Mouse (Mus musculus) CH12.LX (cell line): ENCODE measurements around the gene Aplp2. TPM values are rescaled to one million over a fixed set of nuclear protein-coding genes. Genes with fewer than 3 reads are reported as not detected.

Experiments
- DNase-seq: peaks from one replicate; pipeline ENCODE4 v3.0.0-alpha.2; 2013; ENCODE audit errors: extremely low read depth
- H3K27ac ChIP-seq: 2 replicates; pipeline ENCODE4 v1.5.1; 2012; ENCODE audit warnings: low read depth, mild to moderate bottlenecking, control low read depth, moderate library complexity; ENCODE audit not compliant: insufficient read depth
- H3K27me3 ChIP-seq: replicated peaks from 2 replicates; pipeline ENCODE3; 2012; ENCODE audit warnings: inconsistent platforms
- H3K36me3 ChIP-seq, 2 experiments: replicated peaks in 1 of 2; 2 replicates each; pipeline versions ENCODE3 to v1.6.1; 2012; ENCODE audit warnings: inconsistent platforms in 1 of 2, low read length in 1 of 2, mild to moderate bottlenecking in 1 of 2, mixed read lengths in 1 of 2, moderate library complexity in 1 of 2; ENCODE audit not compliant: control insufficient read depth in 1 of 2, insufficient read depth in 1 of 2
- H3K4me1 ChIP-seq, 2 experiments: 2 replicates each; pipeline ENCODE4 v1.6.1; 2012; ENCODE audit warnings: inconsistent platforms in 1 of 2, moderate library complexity in 1 of 2; ENCODE audit not compliant: insufficient read depth in 2 of 2, control insufficient read depth in 1 of 2
- H3K4me2 ChIP-seq: 2 replicates; pipeline ENCODE4 v1.6.1; 2012; ENCODE audit warnings: low read depth, mild to moderate bottlenecking, control low read depth; ENCODE audit not compliant: poor library complexity, insufficient read depth, severe bottlenecking
- H3K4me3 ChIP-seq, 3 experiments: fragments of 150-350 bp in 1 of 3; sonication (generic) in 1 of 3; replicated peaks in 1 of 3; 2 replicates each; pipeline versions ENCODE3 to v1.5.1; 2011 to 2012; ENCODE audit warnings: low read depth in 2 of 3, low read length in 2 of 3, mild to moderate bottlenecking in 2 of 3, moderate library complexity in 2 of 3, control low read depth in 1 of 3, improper control_type of control experiment in 1 of 3, inconsistent platforms in 1 of 3, mixed read lengths in 1 of 3; ENCODE audit not compliant: poor library complexity in 1 of 3
- H3K79me2 ChIP-seq: replicated peaks from 2 replicates; pipeline ENCODE4 v1.6.1; 2012; ENCODE audit warnings: mild to moderate bottlenecking, moderate library complexity; ENCODE audit not compliant: control insufficient read depth, poor library complexity, insufficient read depth, severe bottlenecking; ENCODE audit errors: extremely low read depth
- H3K9ac ChIP-seq: 2 replicates; pipeline ENCODE4 v1.6.1; 2012; ENCODE audit warnings: low read depth, mild to moderate bottlenecking, control low read depth, moderate library complexity; ENCODE audit not compliant: insufficient read depth
- H3K9me3 ChIP-seq: replicated peaks from 2 replicates; pipeline ENCODE3; 2012; ENCODE audit warnings: low read length, inconsistent platforms, mixed read lengths
- CHD1 ChIP-seq: IDR thresholded peaks from 2 replicates; pipeline ENCODE4 v1.6.1; 2012; ENCODE audit warnings: low read depth, low read length, improper control_type of control experiment, inconsistent platforms
- CHD2 ChIP-seq: IDR thresholded peaks from 2 replicates; pipeline ENCODE4 v1.6.1; 2011; ENCODE audit warnings: low read length, improper control_type of control experiment
- CTCF ChIP-seq, 2 experiments: IDR thresholded peaks in 1 of 2; conservative IDR thresholded peaks in 1 of 2; 2 replicates each; pipeline ENCODE4 v1.5.1; 2011 to 2012; ENCODE audit warnings: low read depth in 2 of 2, low read length in 2 of 2, improper control_type of control experiment in 1 of 2, inconsistent platforms in 1 of 2, mild to moderate bottlenecking in 1 of 2, moderate library complexity in 1 of 2
- ELF1 ChIP-seq: IDR thresholded peaks from 2 replicates; pipeline ENCODE4 v1.6.1; 2014; ENCODE audit warnings: low read depth, mild to moderate bottlenecking, inconsistent platforms, low read length, improper control_type of control experiment
- EP300 ChIP-seq: IDR thresholded peaks from 2 replicates; pipeline ENCODE4 v1.6.1; 2011; ENCODE audit warnings: low read length, improper control_type of control experiment
- ETS1 ChIP-seq: conservative IDR thresholded peaks from 2 replicates; pipeline ENCODE4 v1.6.1; 2012; ENCODE audit warnings: low read depth, mild to moderate bottlenecking, inconsistent platforms, low read length, improper control_type of control experiment, moderate library complexity
- GABPA ChIP-seq: IDR thresholded peaks from 2 replicates; pipeline ENCODE4 v1.6.1; 2012; ENCODE audit warnings: low read depth, low read length, improper control_type of control experiment, inconsistent platforms; ENCODE audit not compliant: insufficient replicate concordance
- MAFK ChIP-seq: IDR thresholded peaks from 2 replicates; pipeline ENCODE4 v1.6.1; 2011; ENCODE audit warnings: low read length, improper control_type of control experiment; ENCODE audit not compliant: insufficient replicate concordance
- MAZ ChIP-seq: IDR thresholded peaks from 2 replicates; pipeline ENCODE4 v1.6.1; 2012; ENCODE audit warnings: low read depth, mild to moderate bottlenecking, inconsistent platforms, low read length, improper control_type of control experiment, moderate library complexity
- MEF2A ChIP-seq: IDR thresholded peaks from 2 replicates; pipeline ENCODE4 v1.6.1; 2014; ENCODE audit warnings: low read depth, mild to moderate bottlenecking, inconsistent platforms, low read length, improper control_type of control experiment, borderline replicate concordance
- MXI1 ChIP-seq: IDR thresholded peaks from 2 replicates; pipeline ENCODE4 v1.6.1; 2011; ENCODE audit warnings: mild to moderate bottlenecking, low read depth, low read length, improper control_type of control experiment
- MYC ChIP-seq: IDR thresholded peaks from 2 replicates; pipeline ENCODE4 v1.6.1; 2011; ENCODE audit warnings: low read depth, mild to moderate bottlenecking, improper control_type of control experiment, low read length
- NRF1 ChIP-seq: IDR thresholded peaks from 2 replicates; pipeline ENCODE4 v1.6.1; 2014; ENCODE audit warnings: low read depth, mild to moderate bottlenecking, inconsistent platforms, low read length, improper control_type of control experiment, moderate library complexity
- POLR2A ChIP-seq: IDR thresholded peaks from 2 replicates; pipeline ENCODE4 v1.6.1; 2011; ENCODE audit warnings: low read depth, mild to moderate bottlenecking, improper control_type of control experiment, low read length
- POLR2AphosphoS2 ChIP-seq: IDR thresholded peaks from 2 replicates; pipeline ENCODE4 v1.6.1; 2011; ENCODE audit warnings: low read depth, low read length, improper control_type of control experiment
- SMC3 ChIP-seq: IDR thresholded peaks from 2 replicates; pipeline ENCODE4 v1.6.1; 2011; ENCODE audit warnings: low read depth, low read length, improper control_type of control experiment
- TBP ChIP-seq: conservative IDR thresholded peaks from 2 replicates; pipeline ENCODE4 v1.6.1; 2011; ENCODE audit warnings: low read depth, low read length, improper control_type of control experiment
- TCF12 ChIP-seq: IDR thresholded peaks from 2 replicates; pipeline ENCODE4 v1.6.1; 2014; ENCODE audit warnings: low read depth, mild to moderate bottlenecking, inconsistent platforms, low read length, improper control_type of control experiment
- UBTF ChIP-seq: IDR thresholded peaks from 2 replicates; pipeline ENCODE4 v1.6.1; 2012; ENCODE audit warnings: low read depth, mild to moderate bottlenecking, inconsistent platforms, low read length, improper control_type of control experiment, moderate library complexity
- ZC3H11A ChIP-seq: IDR thresholded peaks from 2 replicates; pipeline ENCODE4 v1.6.1; 2012; ENCODE audit warnings: low read depth, mild to moderate bottlenecking, inconsistent platforms, low read length, improper control_type of control experiment
- ZKSCAN1 ChIP-seq: IDR thresholded peaks from 2 replicates; pipeline ENCODE4 v1.6.1; 2012; ENCODE audit warnings: low read depth, inconsistent platforms, low read length, improper control_type of control experiment, borderline replicate concordance
- ZMIZ1 ChIP-seq: IDR thresholded peaks from 2 replicates; pipeline ENCODE4 v1.6.1; 2012; ENCODE audit warnings: low read depth, mild to moderate bottlenecking, inconsistent platforms, low read length, improper control_type of control experiment
- ZNF384 ChIP-seq: IDR thresholded peaks from 2 replicates; pipeline ENCODE4 v1.6.1; 2012; ENCODE audit warnings: low read depth, low read length, improper control_type of control experiment, inconsistent platforms
- dilution Hi-C: fragments of 300-500 bp; cut with MboI; formaldehyde crosslinking; loops from 2 replicates; pipeline ENCODE4 v1.14.3; 2020; ENCODE audit warnings: low sequenced_read_pairs; ENCODE audit not compliant: extremely low pct_unique_long_range_greater_than_20kb, extremely low pct_ligation_motif_present
- in situ Hi-C: fragments of 300-500 bp; cut with MboI; formaldehyde crosslinking; loops from 3 replicates; pipeline ENCODE4 v1.14.3; 2019; ENCODE audit warnings: low sequenced_read_pairs, low pct_ligation_motif_present, low pct_unique_long_range_greater_than_20kb, mixed read lengths
- polyA plus RNA-seq: library from polyadenylated mRNA; unstranded; fragments of >175 nt; gene quantifications from 2 replicates; pipeline ENCODE4 v1.2.1, GENCODE M21; 2012; ENCODE audit warnings: low read depth; ENCODE audit not compliant: insufficient read length
- total RNA-seq, 2 experiments: library from RNA; depleted of rRNA; stranded (reverse); fragments of 300-350 nt in 1 of 2; fragments of >200 nt in 1 of 2; gene quantifications; 2 replicates each; pipeline ENCODE4 v1.2.3; 2012 to 2014

The Aplp2 gene
- total and polyA plus RNA-seq, 3 experiments, result 30.4 to 52.7 (median 44.3) TPM

DNA sequence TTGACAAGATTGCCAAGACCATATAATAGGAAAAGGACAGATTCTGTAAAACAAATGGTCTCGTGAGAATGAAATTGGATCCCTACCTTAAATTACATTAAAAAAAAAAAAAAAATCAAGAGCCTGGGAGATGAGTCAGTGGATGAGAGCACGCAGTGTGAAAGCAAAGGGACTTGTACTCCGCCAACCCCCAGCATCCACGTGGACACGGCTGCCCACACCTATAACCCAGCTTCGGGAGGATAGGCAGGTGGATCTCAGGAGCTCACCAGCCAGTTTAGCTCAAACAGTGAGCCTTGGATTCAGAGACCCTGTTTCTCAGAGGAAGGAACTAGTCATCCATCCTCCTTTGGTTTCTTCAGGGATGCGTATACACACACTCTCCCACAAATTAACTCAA, 13.8 kb downstream of the Aplp2 start:
- peaks cover 0 to 12% of the 10 kb centered on the region in 2 experiments; a peak in 1 of 4 replicates for H3K4me1 ChIP-seq
- TF ChIP-seq TCF12, result no peak
- no peak for TF ChIP-seq MXI1
- TF ChIP-seq POLR2AphosphoS2, result no peak
- TF ChIP-seq NRF1, result no peak
- TF ChIP-seq EP300, result no peak
- TF ChIP-seq POLR2A, result no peak
- no peak for TF ChIP-seq MAZ

DNA sequence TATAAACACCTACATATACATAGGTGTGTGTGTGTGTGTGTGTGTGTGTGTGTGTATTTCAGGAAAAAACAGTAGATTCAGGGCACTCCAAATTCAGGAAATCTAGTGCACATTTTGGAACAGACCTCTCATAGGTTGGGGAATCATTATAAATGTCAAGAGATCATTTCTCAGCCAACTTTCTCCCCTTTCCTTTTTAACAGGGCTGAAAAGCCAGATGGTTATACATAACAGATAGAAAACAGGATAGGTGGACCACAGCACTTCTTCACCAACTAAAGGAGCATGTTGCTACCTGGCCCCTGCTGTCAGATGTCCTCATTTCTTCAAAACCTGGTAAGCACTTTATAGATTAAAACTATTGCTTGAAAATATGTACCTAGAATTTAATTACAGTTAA, 14.9 kb downstream of the Aplp2 start:
- Histone ChIP-seq H3K79me2 (no peaks in the 10 kb centered on the region), H3K9me3 (peaks cover 6% of the 10 kb centered on the region), H3K4me3 (no peak overlapping the region), H3K9ac (no peak overlapping the region), H3K4me2 (no peak overlapping the region), H3K27me3 (no peaks in the 10 kb centered on the region), H3K4me1 (peaks cover 0 to 12% of the 10 kb centered on the region in 2 experiments; a peak in 1 of 4 replicates), H3K27ac (no peak overlapping the region), H3K36me3 (peaks cover 0 to 8% of the 10 kb centered on the region in 2 experiments)
- DNase-seq, result no peak
- in situ Hi-C loops (no loop called here), dilution Hi-C loops (no loop called here)
- TF ChIP-seq NRF1 (no peak), MAFK (no peak), MEF2A (no peak), SMC3 (no peak), CHD1 (no peak), ZC3H11A (no peak), ZMIZ1 (no peak), UBTF (no peak), MYC (no peak), ETS1 (no peak), TBP (no peak), CTCF (conservative IDR thresholded peaks at IDR 0.05 in 1 of 2, IDR thresholded peaks at IDR 0.05 in 1 of 2; ENCODE audit: low read depth in 2 of 2, low read length in 2 of 2) (no peak), EP300 (no peak), ZNF384 (no peak), ELF1 (no peak), TCF12 (no peak), GABPA (no peak), CHD2 (no peak), ZKSCAN1 (no peak)

More for the DNA sequence above, 13.8 kb downstream of the Aplp2 start:
- no peaks in the 10 kb centered on the region for H3K79me2 ChIP-seq
- H3K27ac ChIP-seq, result no peak overlapping the region
- no peak for DNase-seq
- no peak overlapping the region for H3K4me3 ChIP-seq
- H3K27me3 ChIP-seq, result no peaks in the 10 kb centered on the region
- H3K9ac ChIP-seq, result no peak overlapping the region
- H3K4me2 ChIP-seq, result no peak overlapping the region
- H3K9me3 ChIP-seq, result peaks cover 6% of the 10 kb centered on the region
- dilution Hi-C loops, result no loop called here
- H3K36me3 ChIP-seq, result peaks cover 0 to 8% of the 10 kb centered on the region in 2 experiments
- in situ Hi-C loops, result no loop called here
